Mouse (Mus musculus): ENCODE data around the gene Syde1. TPM values are rescaled to one million over a fixed set of nuclear protein-coding genes. Genes with fewer than 3 reads are reported as not detected.

Syde1 gene
- polyA plus RNA-seq, 1 experiment, result 32.1 TPM

GRCm38 (mm10) chr10:78570416-78570815 is 21.3 kb downstream of the Syde1 start:
- Histone ChIP-seq H3ac (ENCODE audit: control insufficient read depth, insufficient read length) (no peak overlapping the region), H3K27me3 (ENCODE audit: control insufficient read depth, insufficient read depth, insufficient read length) (no peaks in the 10 kb centered on the region), H3K4me2 (ENCODE audit: low read depth) (peak overlapping the region; percentile 93), H3K36me3 (ENCODE audit: control insufficient read depth, insufficient read depth) (no peaks in the 10 kb centered on the region), H3K4me3 (no peak overlapping the region), H3K79me2 (ENCODE audit: control insufficient read depth, insufficient read depth) (no peaks in the 10 kb centered on the region)
- TF ChIP-seq MYOG (IDR thresholded peaks at IDR 0.05; ENCODE audit: control insufficient read depth in 1 of 3, insufficient read depth in 1 of 3, insufficient read length in 2 of 3, low read depth in 2 of 3) (no peak), POLR2AphosphoS2 (IDR thresholded peaks at IDR 0.05; ENCODE audit: insufficient read length, low read depth) (no peak), MYOD1 (IDR thresholded peaks at IDR 0.05; ENCODE audit: control insufficient read depth in 1 of 3, insufficient read length in 2 of 3, low read depth in 2 of 3) (no peak), POLR2A (IDR thresholded peaks at IDR 0.05; ENCODE audit: insufficient read length, low read depth) (no peak), MAX (IDR thresholded peaks at IDR 0.05; ENCODE audit: low read depth) (no peak), CEBPB (IDR thresholded peaks at IDR 0.05; ENCODE audit: insufficient read depth, poor library complexity, severe bottlenecking) (no peak), E2F4 (IDR thresholded peaks at IDR 0.05; ENCODE audit: insufficient read depth) (no peak), SRF (IDR thresholded peaks at IDR 0.05; ENCODE audit: control insufficient read depth, insufficient read length, low read depth) (no peak)

GRCm38 (mm10) chr10:78569686-78570085 is 22.1 kb downstream of the Syde1 start:
- no peaks in the 10 kb centered on the region for H3K79me2 ChIP-seq (ENCODE audit: control insufficient read depth, insufficient read depth)
- no peak overlapping the region for H3ac ChIP-seq (ENCODE audit: control insufficient read depth, insufficient read length)
- TF ChIP-seq E2F4 (IDR thresholded peaks at IDR 0.05; ENCODE audit: insufficient read depth), result no peak
- peak overlapping the region; percentile 93 for H3K4me2 ChIP-seq (ENCODE audit: low read depth)
- H3K27me3 ChIP-seq (ENCODE audit: control insufficient read depth, insufficient read depth, insufficient read length), result no peaks in the 10 kb centered on the region
- H3K36me3 ChIP-seq (ENCODE audit: control insufficient read depth, insufficient read depth), result no peaks in the 10 kb centered on the region
- no peak overlapping the region for H3K4me3 ChIP-seq

- H3K79me2 ChIP-seq (ENCODE audit: control insufficient read depth, insufficient read depth), result no peaks in the 10 kb centered on the region
- no peaks in the 10 kb centered on the region for H3K27me3 ChIP-seq (ENCODE audit: control insufficient read depth, insufficient read depth, insufficient read length)
- peak overlapping the region; percentile 93 for H3K4me2 ChIP-seq (ENCODE audit: low read depth)
- H3K4me3 ChIP-seq, result peak overlapping the region; percentile 7
- TF ChIP-seq POLR2AphosphoS2 (IDR thresholded peaks at IDR 0.05; ENCODE audit: insufficient read length, low read depth), result peak; percentile 30
- TF ChIP-seq CEBPB (IDR thresholded peaks at IDR 0.05; ENCODE audit: insufficient read depth, poor library complexity, severe bottlenecking), result no peak
- no peak for TF ChIP-seq POLR2A (IDR thresholded peaks at IDR 0.05; ENCODE audit: insufficient read length, low read depth)
- no peaks in the 10 kb centered on the region for H3K36me3 ChIP-seq (ENCODE audit: control insufficient read depth, insufficient read depth)
- no peak overlapping the region for H3ac ChIP-seq (ENCODE audit: control insufficient read depth, insufficient read length)
Observed at GRCm38 (mm10) chr10:78569191-78569590, 22.6 kb downstream of the Syde1 start.

- TF ChIP-seq TCF3 (IDR thresholded peaks at IDR 0.05; ENCODE audit: insufficient read length, low read depth), result no peak
- no peak for TF ChIP-seq TCF12 (IDR thresholded peaks at IDR 0.05; ENCODE audit: insufficient read depth, poor library complexity, severe bottlenecking)
- TF ChIP-seq MAX (IDR thresholded peaks at IDR 0.05; ENCODE audit: low read depth), result no peak
- Histone ChIP-seq H3K4me2 (ENCODE audit: low read depth) (no peak overlapping the region), H3K79me2 (ENCODE audit: control insufficient read depth, insufficient read depth) (no peaks in the 10 kb centered on the region), H3K27me3 (ENCODE audit: control insufficient read depth, insufficient read depth, insufficient read length) (no peaks in the 10 kb centered on the region), H3K36me3 (ENCODE audit: control insufficient read depth, insufficient read depth) (no peaks in the 10 kb centered on the region), H3K4me3 (no peak overlapping the region), H3ac (ENCODE audit: control insufficient read depth, insufficient read length) (no peak overlapping the region)
Observed at GRCm38 (mm10) chr10:78565070-78565469, 26.7 kb downstream of the Syde1 start.

- no peaks in the 10 kb centered on the region for H3K36me3 ChIP-seq (ENCODE audit: control insufficient read depth, insufficient read depth)
- TF ChIP-seq CEBPB (IDR thresholded peaks at IDR 0.05; ENCODE audit: insufficient read depth, poor library complexity, severe bottlenecking) (no peak), REST (IDR thresholded peaks at IDR 0.05; ENCODE audit: insufficient read depth, insufficient read length) (no peak)
- no peak overlapping the region for H3K4me3 ChIP-seq
- H3ac ChIP-seq (ENCODE audit: control insufficient read depth, insufficient read length), result no peak overlapping the region
- H3K27me3 ChIP-seq (ENCODE audit: control insufficient read depth, insufficient read depth, insufficient read length), result no peaks in the 10 kb centered on the region
- no peaks in the 10 kb centered on the region for H3K79me2 ChIP-seq (ENCODE audit: control insufficient read depth, insufficient read depth)
- H3K4me2 ChIP-seq (ENCODE audit: low read depth), result no peak overlapping the region
Observed at GRCm38 (mm10) chr10:78540943-78541342, 50.8 kb downstream of the Syde1 start.

Other genes with a start within 250 kb of the Syde1 start
- 183 TPM for gene Agpat3, start 239.5 kb downstream of the Syde1 start, polyA plus RNA-seq (2012; fragmentation: generic; extraction: Trizol)
- 180 TPM for gene Rrp1, start 178.9 kb downstream of the Syde1 start, polyA plus RNA-seq (2012; fragmentation: generic; extraction: Trizol)
- 197 TPM for gene Cstb, start 166.3 kb downstream of the Syde1 start, polyA plus RNA-seq (2012; fragmentation: generic; extraction: Trizol)
- gene Pdxk, start 127.0 kb downstream of the Syde1 start, polyA plus RNA-seq (2012; fragmentation: generic; extraction: Trizol), result 5.7 TPM
- not detected for gene Olfr1358, start 74.5 kb downstream of the Syde1 start, polyA plus RNA-seq (2012; fragmentation: generic; extraction: Trizol)
- gene Ilvbl, start 17.6 kb downstream of the Syde1 start, polyA plus RNA-seq (2012; fragmentation: generic; extraction: Trizol), result 49.6 TPM
- gene Olfr1357, start 26.1 kb upstream of the Syde1 start, polyA plus RNA-seq (2012; fragmentation: generic; extraction: Trizol), result not detected
- gene Casp14, start 126.3 kb upstream of the Syde1 start, polyA plus RNA-seq (2012; fragmentation: generic; extraction: Trizol), result not detected
- not detected for gene Ccdc105, start 161.1 kb upstream of the Syde1 start, polyA plus RNA-seq (2012; fragmentation: generic; extraction: Trizol)
- gene Slc1a6, start 188.5 kb upstream of the Syde1 start, polyA plus RNA-seq (2012; fragmentation: generic; extraction: Trizol), result 0.05 TPM

Data from myocyte (in vitro differentiated cells).